Mouse (Mus musculus): ENCODE data around the gene Usp8.

DNA sequence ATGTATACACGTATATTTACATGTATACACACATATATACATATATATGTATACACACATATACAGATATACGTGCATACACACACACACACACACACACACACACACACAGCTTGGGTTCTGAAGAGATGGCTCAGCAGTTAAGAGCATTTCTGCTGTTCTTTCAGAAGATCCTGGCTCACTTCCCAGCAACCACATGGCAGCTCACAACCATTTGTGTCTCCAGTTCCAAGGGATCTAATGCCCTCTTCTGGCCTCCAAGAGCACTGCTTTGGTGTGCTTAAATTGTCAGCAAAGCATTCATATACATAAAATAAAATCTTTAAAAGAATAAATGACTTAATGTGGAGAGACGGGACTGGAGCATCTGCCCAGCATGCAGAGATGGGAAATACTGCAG lies 75.3 kb downstream of the Usp8 start:
- TF ChIP-seq GATA1 (IDR thresholded peaks at IDR 0.05; ENCODE audit: borderline replicate concordance, low read length) = no peak
- no peak for TF ChIP-seq FLI1 (IDR thresholded peaks at IDR 0.05; ENCODE audit: low read length)
